Mouse (Mus musculus): ENCODE measurements at regions not wholly inside any gene's neighbourhood (a gene's known extent, or its start where the extent isn't known, plus 50 kb on each side); places are given as distances from the start of the nearest gene placed in this dataset.

DNA sequence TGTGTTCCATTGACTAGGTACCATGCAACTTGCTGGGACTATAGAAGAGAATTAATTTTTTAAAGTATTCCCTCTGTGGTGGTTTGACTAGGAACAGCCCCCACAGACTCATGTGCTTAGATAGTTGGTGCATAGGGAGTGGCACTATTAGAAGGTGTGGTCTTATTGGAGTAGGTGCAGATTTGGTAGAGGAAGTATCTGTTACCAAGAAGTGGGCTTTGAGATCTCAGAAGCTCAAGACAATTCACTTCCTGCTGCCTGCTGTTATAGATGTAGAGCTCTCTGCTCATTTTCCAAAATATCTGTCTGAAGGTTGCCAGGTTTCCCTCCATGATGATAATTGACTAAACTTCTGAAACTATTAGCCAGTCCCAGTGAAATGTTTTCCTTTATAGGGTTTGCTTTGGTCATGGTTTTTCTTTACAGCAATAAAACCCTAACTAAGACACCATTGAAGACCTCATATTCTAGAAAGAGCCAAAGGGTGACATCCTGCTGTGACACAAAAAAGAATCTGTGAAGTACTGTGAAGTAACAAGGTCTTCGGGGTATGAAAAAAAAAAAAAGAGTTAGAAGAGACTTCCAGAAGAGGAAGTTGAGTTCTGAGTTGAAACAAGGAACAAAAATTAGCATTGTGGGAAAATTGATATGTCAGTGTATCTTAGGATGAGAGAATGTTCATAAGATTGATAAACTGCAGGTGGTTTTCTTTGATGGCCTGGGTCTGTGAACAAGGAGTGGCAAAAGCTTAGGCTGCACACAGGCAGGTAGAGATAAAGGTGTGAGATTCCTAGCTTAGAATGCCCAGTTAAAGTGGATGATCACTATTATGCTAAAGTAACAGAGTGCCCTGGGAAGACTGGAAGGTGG lies 128.9 kb upstream of the Opcml start:
- Histone ChIP-seq H3K9me3 (replicated peaks; ENCODE audit: control insufficient read depth, low read length) (no peaks in the 10 kb centered on the region), H3K36me3 (ENCODE audit: control insufficient read depth, insufficient read depth) (no peaks in the 10 kb centered on the region), H3K9ac (ENCODE audit: low read length) (no peak overlapping the region), H3K27me3 (ENCODE audit: control insufficient read depth, insufficient read depth, low read length) (no peaks in the 10 kb centered on the region), H3K27ac (ENCODE audit: low read length) (no peak overlapping the region), H3K4me1 (ENCODE audit: control insufficient read depth, insufficient read depth, low read length) (no peaks in the 10 kb centered on the region), H3K4me2 (ENCODE audit: low read depth, low read length) (no peak overlapping the region), H3K4me3 (ENCODE audit: low read length) (no peak overlapping the region)
- ATAC-seq (replicated peaks; ENCODE audit: extremely low read depth, insufficient read depth, low FRiP score): no peak
- 61% methylated on average over 1 of the region's 1 CpGs for WGBS

DNA sequence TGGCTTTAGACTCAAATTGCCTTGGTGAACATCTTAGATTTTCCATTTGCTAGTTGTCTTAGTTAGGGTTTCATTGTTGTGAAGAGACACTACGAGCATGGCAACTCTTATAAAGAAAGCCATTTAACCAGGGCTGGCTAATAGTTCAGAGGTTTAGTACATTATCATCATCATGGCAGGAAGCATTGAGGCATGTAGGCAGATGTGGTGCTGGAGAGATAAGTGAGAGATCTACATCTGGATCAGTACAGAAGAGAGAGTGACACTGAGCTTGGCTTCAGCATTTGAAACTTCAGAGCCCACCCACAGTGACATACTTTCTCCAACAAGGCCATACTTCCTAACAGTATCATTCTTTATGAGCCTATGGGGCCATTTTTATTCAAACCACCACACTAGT lies 127.3 kb upstream of the Opcml start:
- 97% methylated on average over 1 of the region's 1 CpGs for WGBS
- Histone ChIP-seq H3K4me3 (ENCODE audit: low read length) (no peak overlapping the region), H3K9ac (ENCODE audit: low read length) (no peak overlapping the region), H3K27me3 (ENCODE audit: control insufficient read depth, insufficient read depth, low read length) (no peaks in the 10 kb centered on the region), H3K9me3 (replicated peaks; ENCODE audit: control insufficient read depth, low read length) (no peaks in the 10 kb centered on the region), H3K36me3 (ENCODE audit: control insufficient read depth, insufficient read depth) (no peaks in the 10 kb centered on the region), H3K4me1 (ENCODE audit: control insufficient read depth, insufficient read depth, low read length) (no peaks in the 10 kb centered on the region), H3K4me2 (ENCODE audit: low read depth, low read length) (no peak overlapping the region), H3K27ac (ENCODE audit: low read length) (no peak overlapping the region)
- no peak for ATAC-seq (replicated peaks; ENCODE audit: extremely low read depth, insufficient read depth, low FRiP score)

DNA sequence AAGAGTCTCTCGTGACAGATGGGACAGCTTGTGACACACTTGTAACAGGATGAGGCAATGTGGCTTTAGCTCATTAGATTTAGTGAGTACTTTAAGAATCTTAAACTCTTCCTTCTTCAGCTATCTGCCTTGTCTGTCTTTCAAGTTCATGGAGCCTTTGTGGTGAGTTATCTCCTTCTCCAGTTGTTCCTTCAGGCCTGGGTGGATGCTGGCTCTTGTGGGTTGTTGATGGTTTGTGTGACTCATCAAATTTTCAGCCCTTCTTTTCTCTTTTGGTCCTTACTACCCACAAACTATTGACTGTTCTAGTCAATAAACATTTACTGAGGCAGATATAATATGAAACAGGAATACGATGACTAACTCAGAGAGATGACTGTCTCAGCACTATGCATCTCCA lies 124.9 kb upstream of the Opcml start:
- H3K4me2 ChIP-seq (ENCODE audit: low read depth, low read length): no peak overlapping the region
- 87% methylated on average over 2 of the region's 2 CpGs for WGBS
- ATAC-seq (replicated peaks; ENCODE audit: extremely low read depth, insufficient read depth, low FRiP score): no peak
- H3K27ac ChIP-seq (ENCODE audit: low read length): no peak overlapping the region
- no peaks in the 10 kb centered on the region for H3K36me3 ChIP-seq (ENCODE audit: control insufficient read depth, insufficient read depth)
- H3K27me3 ChIP-seq (ENCODE audit: control insufficient read depth, insufficient read depth, low read length): no peaks in the 10 kb centered on the region
- H3K9me3 ChIP-seq (replicated peaks; ENCODE audit: control insufficient read depth, low read length): no peaks in the 10 kb centered on the region
- H3K9ac ChIP-seq (ENCODE audit: low read length): no peak overlapping the region
- H3K4me3 ChIP-seq (ENCODE audit: low read length): no peak overlapping the region
- H3K4me1 ChIP-seq (ENCODE audit: control insufficient read depth, insufficient read depth, low read length): no peaks in the 10 kb centered on the region

DNA sequence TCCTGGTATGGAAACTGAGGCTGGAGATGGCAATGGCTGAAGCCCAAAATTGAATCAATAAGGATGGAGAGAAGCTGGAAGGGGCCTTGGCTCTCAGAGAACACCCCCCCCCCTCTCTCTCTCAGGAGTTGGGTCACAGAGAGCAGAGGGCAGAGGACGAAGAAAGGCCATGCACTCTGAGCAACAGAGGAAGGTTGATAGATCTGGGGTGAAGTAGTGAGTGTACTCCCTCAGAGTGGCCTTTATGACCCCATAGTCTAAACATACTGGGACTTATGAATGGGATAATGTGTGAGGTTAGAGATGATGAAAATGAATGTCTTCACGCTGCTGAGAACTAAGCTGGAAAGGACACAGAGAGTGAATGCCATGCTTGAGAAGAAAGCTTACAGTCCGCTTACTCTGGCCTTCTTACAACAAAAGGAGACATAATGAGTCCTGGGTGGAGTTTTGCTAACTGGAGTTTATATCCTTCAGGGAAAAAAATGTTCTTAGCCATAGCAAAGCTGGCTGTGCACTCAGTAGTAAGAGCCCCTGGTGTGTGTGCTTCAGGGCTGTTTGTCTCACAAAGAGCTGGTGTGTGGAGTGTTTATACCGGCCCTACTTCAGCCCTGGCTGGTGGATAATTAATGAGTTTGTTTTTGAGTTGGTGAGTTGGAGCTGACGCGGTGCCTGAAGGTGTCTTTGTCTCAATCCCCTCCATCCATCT lies 120.4 kb upstream of the Opcml start:
- H3K9me3 ChIP-seq (replicated peaks; ENCODE audit: control insufficient read depth, low read length): no peaks in the 10 kb centered on the region
- H3K27me3 ChIP-seq (ENCODE audit: control insufficient read depth, insufficient read depth, low read length): no peaks in the 10 kb centered on the region
- 65% methylated on average over 6 of the region's 6 CpGs for WGBS
- no peaks in the 10 kb centered on the region for H3K4me1 ChIP-seq (ENCODE audit: control insufficient read depth, insufficient read depth, low read length)
- H3K36me3 ChIP-seq (ENCODE audit: control insufficient read depth, insufficient read depth): no peaks in the 10 kb centered on the region
- no peak overlapping the region for H3K4me2 ChIP-seq (ENCODE audit: low read depth, low read length)
- no peak overlapping the region for H3K27ac ChIP-seq (ENCODE audit: low read length)
- ATAC-seq (replicated peaks; ENCODE audit: extremely low read depth, insufficient read depth, low FRiP score): no peak
- H3K9ac ChIP-seq (ENCODE audit: low read length): no peak overlapping the region
- no peak overlapping the region for H3K4me3 ChIP-seq (ENCODE audit: low read length)

- H3K36me3 ChIP-seq (ENCODE audit: control insufficient read depth, insufficient read depth): no peaks in the 10 kb centered on the region
- no peak overlapping the region for H3K27ac ChIP-seq (ENCODE audit: low read length)
- H3K27me3 ChIP-seq (ENCODE audit: control insufficient read depth, insufficient read depth, low read length): no peaks in the 10 kb centered on the region
- H3K4me1 ChIP-seq (ENCODE audit: control insufficient read depth, insufficient read depth, low read length): no peaks in the 10 kb centered on the region
- no peak for ATAC-seq (replicated peaks; ENCODE audit: extremely low read depth, insufficient read depth, low FRiP score)
- H3K4me2 ChIP-seq (ENCODE audit: low read depth, low read length): no peak overlapping the region
- H3K9me3 ChIP-seq (replicated peaks; ENCODE audit: control insufficient read depth, low read length): no peaks in the 10 kb centered on the region
- H3K9ac ChIP-seq (ENCODE audit: low read length): no peak overlapping the region
- no peak overlapping the region for H3K4me3 ChIP-seq (ENCODE audit: low read length)
Measured at GRCm38 (mm10) chr9:27685325-27685724, 105.2 kb upstream of the Opcml start.

DNA sequence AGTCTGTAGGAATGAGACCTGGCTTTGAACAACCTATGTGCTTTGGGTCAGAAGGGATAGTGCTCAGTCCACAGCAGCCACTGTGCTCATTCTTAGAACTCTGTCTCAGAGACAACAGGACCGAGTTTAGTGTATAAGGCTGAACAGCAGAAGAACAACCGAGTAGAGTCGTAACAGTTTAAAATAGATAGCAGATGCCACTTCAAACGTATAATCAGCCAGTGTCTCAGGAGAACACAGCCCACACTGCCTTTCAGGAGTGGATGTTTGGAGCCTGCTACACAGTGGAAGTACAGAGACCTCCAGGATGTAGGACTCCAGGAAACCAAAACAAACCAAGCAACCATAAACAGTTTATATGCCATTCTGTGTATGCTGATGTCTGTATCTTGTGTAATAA lies 99.0 kb upstream of the Opcml start:
- Histone ChIP-seq H3K9ac (ENCODE audit: low read length) (no peak overlapping the region), H3K4me2 (ENCODE audit: low read depth, low read length) (no peak overlapping the region), H3K36me3 (ENCODE audit: control insufficient read depth, insufficient read depth) (no peaks in the 10 kb centered on the region), H3K4me1 (ENCODE audit: control insufficient read depth, insufficient read depth, low read length) (no peaks in the 10 kb centered on the region), H3K9me3 (replicated peaks; ENCODE audit: control insufficient read depth, low read length) (no peaks in the 10 kb centered on the region), H3K27me3 (ENCODE audit: control insufficient read depth, insufficient read depth, low read length) (no peaks in the 10 kb centered on the region), H3K27ac (ENCODE audit: low read length) (no peak overlapping the region), H3K4me3 (ENCODE audit: low read length) (no peak overlapping the region)
- WGBS: 64% methylated on average over 4 of the region's 4 CpGs
- no peak for ATAC-seq (replicated peaks; ENCODE audit: extremely low read depth, insufficient read depth, low FRiP score)

- whole genome bisulfite sequencing: 74% methylated on average over 3 of the region's 3 CpGs
- Histone ChIP-seq H3K4me3 (ENCODE audit: low read length) (no peak overlapping the region), H3K9me3 (replicated peaks; ENCODE audit: control insufficient read depth, low read length) (no peaks in the 10 kb centered on the region), H3K4me2 (ENCODE audit: low read depth, low read length) (no peak overlapping the region), H3K36me3 (ENCODE audit: control insufficient read depth, insufficient read depth) (no peaks in the 10 kb centered on the region), H3K27ac (ENCODE audit: low read length) (no peak overlapping the region), H3K4me1 (ENCODE audit: control insufficient read depth, insufficient read depth, low read length) (no peaks in the 10 kb centered on the region), H3K27me3 (ENCODE audit: control insufficient read depth, insufficient read depth, low read length) (no peaks in the 10 kb centered on the region), H3K9ac (ENCODE audit: low read length) (no peak overlapping the region)
- no peak for ATAC-seq (replicated peaks; ENCODE audit: extremely low read depth, insufficient read depth, low FRiP score)
Measured at GRCm38 (mm10) chr9:27692751-27693150, 97.8 kb upstream of the Opcml start.

GRCm38 (mm10) chr9:27694805-27695593 lies 95.6 kb upstream of the Opcml start:
- Histone ChIP-seq H3K9ac (ENCODE audit: low read length) (no peak overlapping the region), H3K4me2 (ENCODE audit: low read depth, low read length) (no peak overlapping the region), H3K27me3 (ENCODE audit: control insufficient read depth, insufficient read depth, low read length) (no peaks in the 10 kb centered on the region), H3K36me3 (ENCODE audit: control insufficient read depth, insufficient read depth) (no peaks in the 10 kb centered on the region), H3K4me1 (ENCODE audit: control insufficient read depth, insufficient read depth, low read length) (0 out of 2 replicates have a peak, but pooled peaks cover under 1% of the 10 kb centered on the region), H3K9me3 (replicated peaks; ENCODE audit: control insufficient read depth, low read length) (no peaks in the 10 kb centered on the region), H3K27ac (ENCODE audit: low read length) (no peak overlapping the region), H3K4me3 (ENCODE audit: low read length) (no peak overlapping the region)
- ATAC-seq (replicated peaks; ENCODE audit: extremely low read depth, insufficient read depth, low FRiP score): no peak
- WGBS: 53% methylated on average over 8 of the region's 8 CpGs

- Histone ChIP-seq H3K9me3 (replicated peaks; ENCODE audit: control insufficient read depth, low read length) (no peaks in the 10 kb centered on the region), H3K9ac (ENCODE audit: low read length) (no peak overlapping the region), H3K36me3 (ENCODE audit: control insufficient read depth, insufficient read depth) (no peaks in the 10 kb centered on the region), H3K27ac (ENCODE audit: low read length) (no peak overlapping the region), H3K27me3 (ENCODE audit: control insufficient read depth, insufficient read depth, low read length) (no peaks in the 10 kb centered on the region), H3K4me2 (ENCODE audit: low read depth, low read length) (no peak overlapping the region), H3K4me3 (ENCODE audit: low read length) (no peak overlapping the region), H3K4me1 (ENCODE audit: control insufficient read depth, insufficient read depth, low read length) (0 out of 2 replicates have a peak, but pooled peaks cover 5% of the 10 kb centered on the region)
- ATAC-seq (replicated peaks; ENCODE audit: extremely low read depth, insufficient read depth, low FRiP score): no peak
- WGBS: 91% methylated on average over 9 of the region's 9 CpGs
Measured at GRCm38 (mm10) chr9:27701559-27701958, 89.0 kb upstream of the Opcml start.
